Mouse (Mus musculus): Measurements from ENCODE around the gene Vdr.

The Vdr gene

GRCm38 (mm10) chr15:97910530-97910929, at the start of gene Vdr:
TSS of gene Vdr (minus strand) at chr15:97910630.
- DNase-seq (ENCODE audit: low read depth, low spot score) = no peak

GRCm38 (mm10) chr15:97956416-97956815, 46.0 kb upstream of the Vdr start:
- DNase-seq (ENCODE audit: low read depth, low spot score) = no peak

- no peak for DNase-seq (ENCODE audit: low read depth, low spot score)
Observed at GRCm38 (mm10) chr15:97955742-97956141, 45.3 kb upstream of the Vdr start.

GRCm38 (mm10) chr15:97955286-97955685, 44.9 kb upstream of the Vdr start:
- no peak for DNase-seq (ENCODE audit: low read depth, low spot score)

GRCm38 (mm10) chr15:97954671-97955070, 44.2 kb upstream of the Vdr start:
- no peak for DNase-seq (ENCODE audit: low read depth, low spot score)

- DNase-seq (ENCODE audit: low read depth, low spot score) = no peak
Observed at GRCm38 (mm10) chr15:97952889-97953189, 42.4 kb upstream of the Vdr start.

GRCm38 (mm10) chr15:97952137-97952888, 41.9 kb upstream of the Vdr start:
- peak; percentile 24 for DNase-seq (ENCODE audit: low read depth, low spot score)

- no peak for DNase-seq (ENCODE audit: low read depth, low spot score)
Observed at GRCm38 (mm10) chr15:97950240-97950639, 39.8 kb upstream of the Vdr start.

GRCm38 (mm10) chr15:97949706-97950105, 39.3 kb upstream of the Vdr start:
- no peak for DNase-seq (ENCODE audit: low read depth, low spot score)

GRCm38 (mm10) chr15:97948720-97949119, 38.3 kb upstream of the Vdr start:
- DNase-seq (ENCODE audit: low read depth, low spot score) = no peak

GRCm38 (mm10) chr15:97945656-97946315, 35.4 kb upstream of the Vdr start:
- DNase-seq (ENCODE audit: low read depth, low spot score) = no peak

GRCm38 (mm10) chr15:97944919-97945574, 34.6 kb upstream of the Vdr start:
- DNase-seq (ENCODE audit: low read depth, low spot score) = no peak

- DNase-seq (ENCODE audit: low read depth, low spot score) = no peak
Observed at GRCm38 (mm10) chr15:97943356-97943755, 32.9 kb upstream of the Vdr start.

GRCm38 (mm10) chr15:97942538-97942937, 32.1 kb upstream of the Vdr start:
- no peak for DNase-seq (ENCODE audit: low read depth, low spot score)

GRCm38 (mm10) chr15:97941306-97941705, 30.9 kb upstream of the Vdr start:
- DNase-seq (ENCODE audit: low read depth, low spot score) = no peak

- no peak for DNase-seq (ENCODE audit: low read depth, low spot score)
Observed at GRCm38 (mm10) chr15:97940088-97940487, 29.7 kb upstream of the Vdr start.

- no peak for DNase-seq (ENCODE audit: low read depth, low spot score)
Observed at GRCm38 (mm10) chr15:97938580-97938979, 28.1 kb upstream of the Vdr start.

- no peak for DNase-seq (ENCODE audit: low read depth, low spot score)
Observed at GRCm38 (mm10) chr15:97932441-97932840, 22.0 kb upstream of the Vdr start.

- DNase-seq (ENCODE audit: low read depth, low spot score) = no peak
Observed at GRCm38 (mm10) chr15:97929259-97929824, 18.9 kb upstream of the Vdr start.

- no peak for DNase-seq (ENCODE audit: low read depth, low spot score)
Observed at GRCm38 (mm10) chr15:97927821-97928220, 17.4 kb upstream of the Vdr start.

GRCm38 (mm10) chr15:97927018-97927417, 16.6 kb upstream of the Vdr start:
- no peak for DNase-seq (ENCODE audit: low read depth, low spot score)

GRCm38 (mm10) chr15:97922421-97922820, 12.0 kb upstream of the Vdr start:
- DNase-seq (ENCODE audit: low read depth, low spot score) = no peak

- DNase-seq (ENCODE audit: low read depth, low spot score) = no peak
Observed at GRCm38 (mm10) chr15:97921796-97922195, 11.4 kb upstream of the Vdr start.

All from c-Kit-negative CD71-positive TER-119-positive erythroid progenitor cells, embryonic 14.5 days (primary cell).